ENCODE assay signal across 7 mouse cellular contexts in genomic region chr7:68085870-68086341, GRCm38 (mm10).
A peak's percentile ranks its signal among the peaks of the same experiment; 100 is the strongest.
DNase-seq lines count a peak whose midpoint lies in the region; ATAC-seq and TF ChIP-seq lines count a peak whose summit lies in the region.

No protein-coding gene starts in this region.

- no peaks in the 10 kb centered on the region for H3K79me2 ChIP-seq in CH12.LX (replicated peaks; ENCODE audit: control insufficient read depth, extremely low read depth, insufficient read depth, poor library complexity, severe bottlenecking)
- H3K79me2 ChIP-seq in heart, adult 2 months (replicated peaks; ENCODE audit: control insufficient read depth, insufficient read depth, low read length), result no peaks in the 10 kb centered on the region; the same call in 1 of the 2 replicates

- peak overlapping the region in 1 of 3 experiments; percentile 35 for H3K4me3 ChIP-seq in CH12.LX (replicated peaks in 1 of 3; ENCODE audit: low read depth in 2 of 3, low read length in 2 of 3, poor library complexity in 1 of 3)
- H3K4me3 ChIP-seq in heart, adult 2 months, result no peak overlapping the region
- no peak overlapping the region for H3K4me3 ChIP-seq in kidney, adult 2 months (ENCODE audit: insufficient read depth, low read depth, low read length)

- intact Hi-C loops in heart, adult 2 months (cut with DNase I), result no loop called here
- intact Hi-C loops in left cerebral cortex, postnatal 36 days (cut with DNase I), result loop anchor here (5.0 kb wide), 1 partner anchor 36 kb away; no protein-coding TSS in a partner anchor

- no peak for ATAC-seq in frontal cortex, adult (ENCODE audit: low TSS enrichment)

- WGBS in heart, adult 2 months, result 21% methylated on average over 4 of the region's 4 CpGs
- 54% methylated on average over 4 of the region's 4 CpGs for WGBS in kidney, adult 2 months

- no peaks in the 10 kb centered on the region for H3K9me3 ChIP-seq in CH12.LX (replicated peaks; ENCODE audit: low read length)

- H3K27ac ChIP-seq in CH12.LX (ENCODE audit: insufficient read depth, low read depth), result peak overlapping the region; percentile 39; the same call in 1 of the 2 replicates
- peak overlapping the region; percentile 64 for H3K27ac ChIP-seq in heart, adult 2 months
- peak overlapping the region; percentile 49; the same call in 1 of the 2 replicates for H3K27ac ChIP-seq in kidney, adult 2 months (ENCODE audit: insufficient read depth, low read depth, low read length)

- peaks cover 22 to 38% of the 10 kb centered on the region in 2 experiments for H3K4me1 ChIP-seq in CH12.LX (ENCODE audit: control insufficient read depth in 1 of 2, insufficient read depth in 2 of 2)
- H3K4me1 ChIP-seq in heart, adult 2 months (ENCODE audit: control insufficient read depth, insufficient read depth, low read length), result peaks cover 10% of the 10 kb centered on the region
- H3K4me1 ChIP-seq in kidney, adult 2 months (ENCODE audit: control insufficient read depth, insufficient read depth, low read length), result peaks cover 59% of the 10 kb centered on the region

- in situ Hi-C loops in CH12.LX (cut with MboI; ENCODE audit: low pct_ligation_motif_present, low pct_unique_long_range_greater_than_20kb, low sequenced_read_pairs), result no loop called here

- DNase-seq in CH12.LX (ENCODE audit: extremely low read depth) (no peak), ZHBTc4 (ENCODE audit: low read depth, low spot score) (peak; percentile 7)
- DNase-seq in heart, adult 2 months, result peak; percentile 31 to 42
- DNase-seq in kidney, adult 2 months, result peak; percentile 82
- peak; percentile 51 for DNase-seq in lung, postnatal 25 days (ENCODE audit: low spot score)
- DNase-seq in left cerebral cortex, postnatal 36 days (ENCODE audit: low spot score in 2 of 2), result no peak

- no peak for TF ChIP-seq POLR2A in CH12.LX (IDR thresholded peaks at IDR 0.05; ENCODE audit: low read depth, low read length)
- no peak for TF ChIP-seq POLR2A in heart, adult 2 months (IDR thresholded peaks at IDR 0.05; ENCODE audit: insufficient read depth, low read depth, low read length)
- TF ChIP-seq POLR2A in kidney, adult 2 months (IDR thresholded peaks at IDR 0.05; ENCODE audit: low read depth, low read length), result no peak

- no peaks in the 10 kb centered on the region for H3K36me3 ChIP-seq in CH12.LX (replicated peaks in 1 of 2; ENCODE audit: control insufficient read depth in 1 of 2, insufficient read depth in 1 of 2, low read length in 1 of 2)
- H3K36me3 ChIP-seq in heart, adult 2 months (ENCODE audit: control insufficient read depth, insufficient read depth, low read length), result no peaks in the 10 kb centered on the region
- no peaks in the 10 kb centered on the region for H3K36me3 ChIP-seq in kidney, adult 2 months (ENCODE audit: control insufficient read depth, insufficient read depth, low read length)

- TF ChIP-seq RAD21 in CH12.LX (IDR thresholded peaks at IDR 0.05; ENCODE audit: low read depth, low read length), result no peak

- 0 out of 2 replicates have a peak overlapping the region, but pooled peaks have one; percentile 34 for H3K4me2 ChIP-seq in CH12.LX (ENCODE audit: insufficient read depth, low read depth, poor library complexity, severe bottlenecking)

- H3K9ac ChIP-seq in CH12.LX (ENCODE audit: insufficient read depth, low read depth), result 0 out of 2 replicates have a peak overlapping the region, but pooled peaks have one; percentile 58
- H3K9ac ChIP-seq in heart, adult 2 months (ENCODE audit: low read depth, low read length), result no peak overlapping the region

- dilution Hi-C loops in CH12.LX (cut with MboI; ENCODE audit: extremely low pct_ligation_motif_present, extremely low pct_unique_long_range_greater_than_20kb, low sequenced_read_pairs), result no loop called here

- no peaks in the 10 kb centered on the region for H3K27me3 ChIP-seq in CH12.LX (replicated peaks)
- no peaks in the 10 kb centered on the region for H3K27me3 ChIP-seq in heart, adult 2 months (ENCODE audit: control insufficient read depth, insufficient read depth, low read length)
- no peaks in the 10 kb centered on the region for H3K27me3 ChIP-seq in kidney, adult 2 months (replicated peaks; ENCODE audit: control insufficient read depth, insufficient read depth, low read length)

- TF ChIP-seq EP300 in CH12.LX (IDR thresholded peaks at IDR 0.05; ENCODE audit: low read length), result no peak
- TF ChIP-seq EP300 in heart, adult 2 months (IDR thresholded peaks at IDR 0.05; ENCODE audit: insufficient read depth, low read depth, low read length), result no peak

- TF ChIP-seq CTCF in CH12.LX (conservative IDR thresholded peaks at IDR 0.05 in 1 of 2, IDR thresholded peaks at IDR 0.05 in 1 of 2; ENCODE audit: low read depth in 2 of 2, low read length in 2 of 2), result no peak
- TF ChIP-seq CTCF in heart, adult 2 months (IDR thresholded peaks at IDR 0.05), result no peak
- no peak for TF ChIP-seq CTCF in kidney, adult 2 months (conservative IDR thresholded peaks at IDR 0.05; ENCODE audit: insufficient read depth, insufficient read length, low read depth, low read length)

TF ChIP-seq in CH12.LX, 34 proteins besides CTCF, POLR2A, EP300 and RAD21:
- TF ChIP-seq E2F4 (IDR thresholded peaks at IDR 0.05; ENCODE audit: insufficient replicate concordance, low read depth, low read length) (no peak), MAX (IDR thresholded peaks at IDR 0.05; ENCODE audit: low read length) (no peak), TBP (conservative IDR thresholded peaks at IDR 0.05; ENCODE audit: low read depth, low read length) (no peak), JUN (IDR thresholded peaks at IDR 0.05; ENCODE audit: insufficient read depth, low read depth, low read length) (no peak), MAFK (IDR thresholded peaks at IDR 0.05; ENCODE audit: insufficient replicate concordance, low read length) (no peak), USF1 (IDR thresholded peaks at IDR 0.05; ENCODE audit: low read depth, low read length) (no peak), SIN3A (IDR thresholded peaks at IDR 0.05; ENCODE audit: low read length) (no peak), ELF1 (IDR thresholded peaks at IDR 0.05; ENCODE audit: low read depth, low read length) (peak; percentile 33; the same call in 1 of the 2 replicates), MAZ (IDR thresholded peaks at IDR 0.05; ENCODE audit: low read depth, low read length) (no peak), UBTF (IDR thresholded peaks at IDR 0.05; ENCODE audit: low read depth, low read length) (no peak), JUND (conservative IDR thresholded peaks at IDR 0.05; ENCODE audit: low read depth, low read length) (no peak), NELFE (IDR thresholded peaks at IDR 0.05; ENCODE audit: low read depth, low read length) (no peak), ZNF384 (IDR thresholded peaks at IDR 0.05; ENCODE audit: low read depth, low read length) (peak; percentile 60)

Comparison
In these comparisons a context has a peak if more than half of its experiments do, and no peak if none do; other contexts are left out.
1. DNase-seq: peak in ZHBTc4 (single experiment), heart, adult 2 months (2 of 2), kidney, adult 2 months (single experiment) and lung, postnatal 25 days (single experiment); none in CH12.LX (single experiment) and left cerebral cortex, postnatal 36 days (0 of 2).
2. Peak in every context shown above with its lines, with median percentiles within 50 percentile points of each other: H3K27ac ChIP-seq.